Mouse (Mus musculus) testis, adult 2 months (tissue): ENCODE results near the gene Kalrn. TPM values are rescaled to one million over a fixed set of nuclear protein-coding genes. Genes with fewer than 3 reads are reported as not detected.

Experiments used
- H3K27ac ChIP-seq: fragments of 200-500 bp; 2 replicates; pipeline ENCODE4 v1.5.1; 2012; ENCODE audit warnings: low read depth, low read length; ENCODE audit not compliant: control insufficient read depth, insufficient read depth
- H3K27me3 ChIP-seq: fragments of 200-500 bp; 2 replicates; pipeline ENCODE4 v1.6.1; 2012; ENCODE audit warnings: mild to moderate bottlenecking, low read length, moderate library complexity; ENCODE audit not compliant: control insufficient read depth, insufficient read depth
- H3K36me3 ChIP-seq: fragments of 200-500 bp; 2 replicates; pipeline ENCODE4 v1.6.1; 2012; ENCODE audit warnings: mild to moderate bottlenecking, low read length; ENCODE audit not compliant: control insufficient read depth, insufficient read depth
- H3K4me1 ChIP-seq: fragments of 200-500 bp; 2 replicates; pipeline ENCODE4 v1.6.1; 2012; ENCODE audit warnings: low read length; ENCODE audit not compliant: control insufficient read depth, insufficient read depth
- H3K4me3 ChIP-seq: fragments of 200-500 bp; 2 replicates; pipeline ENCODE4 v1.5.1; 2012; ENCODE audit warnings: low read depth, mild to moderate bottlenecking, low read length, moderate library complexity, mixed read lengths; ENCODE audit not compliant: control insufficient read depth
- CTCF ChIP-seq: fragments of 200-500 bp; IDR thresholded peaks from 2 replicates; pipeline ENCODE4 v1.5.1; 2012; ENCODE audit warnings: low read depth, mild to moderate bottlenecking, inconsistent platforms, low read length, moderate library complexity; ENCODE audit not compliant: control insufficient read depth, insufficient read depth, insufficient replicate concordance
- POLR2A ChIP-seq: fragments of 200-500 bp; IDR thresholded peaks from 2 replicates; pipeline ENCODE4 v1.6.1; 2012; ENCODE audit warnings: low read depth, mild to moderate bottlenecking, inconsistent platforms, low read length, moderate library complexity; ENCODE audit not compliant: control insufficient read depth
- polyA plus RNA-seq: library from polyadenylated mRNA; depleted of rRNA; stranded (reverse); fragments of >200 nt; gene quantifications from 2 replicates; pipeline ENCODE4 v1.2.3, GENCODE M21; 2012

Gene Kalrn
- polyA plus RNA-seq, 1 experiment = 5.7 TPM

DNA sequence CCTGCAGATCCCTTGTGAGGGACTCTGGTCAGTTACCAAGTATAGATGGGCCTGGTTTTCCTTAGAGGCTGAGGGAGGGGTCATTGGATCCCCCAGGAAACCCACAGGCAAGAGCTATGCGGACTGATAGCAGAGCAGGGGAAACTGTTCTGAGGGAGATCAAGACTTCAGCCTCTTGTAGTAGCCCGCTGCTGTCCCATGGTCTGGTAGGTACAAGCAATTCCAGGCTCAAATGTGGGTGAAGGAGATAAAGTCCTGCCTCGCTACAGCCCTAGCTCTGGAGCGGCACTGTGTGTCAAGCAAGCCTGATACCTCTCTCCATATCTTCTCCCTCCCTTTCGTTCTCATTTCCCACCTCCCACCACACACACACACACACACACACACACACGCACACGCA is 523.2 kb downstream of the Kalrn start:
- Histone ChIP-seq H3K4me3 (no peak overlapping the region), H3K27ac (no peak overlapping the region), H3K4me1 (no peaks in the 10 kb centered on the region), H3K27me3 (no peaks in the 10 kb centered on the region), H3K36me3 (no peaks in the 10 kb centered on the region)
- TF ChIP-seq CTCF (no peak), POLR2A (no peak)

DNA sequence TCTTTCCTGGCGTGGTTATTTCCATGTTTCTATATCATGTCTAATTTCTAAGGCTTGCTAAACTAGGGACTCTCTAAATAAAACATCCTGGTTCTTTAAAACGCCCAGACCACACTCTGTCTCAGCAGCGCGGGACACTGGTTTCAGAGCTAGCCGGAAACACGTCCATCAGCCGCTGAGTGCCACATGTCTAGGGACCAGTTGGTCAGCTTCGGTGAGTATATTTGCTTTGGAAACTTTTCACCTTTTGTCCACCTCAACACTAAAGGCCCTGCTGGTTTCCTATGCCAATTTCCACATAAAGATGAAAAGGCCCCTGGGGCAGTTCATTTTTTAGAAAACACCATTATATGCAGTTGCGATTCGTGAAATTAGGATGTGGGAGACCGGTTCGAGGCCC is 524.0 kb downstream of the Kalrn start:
- TF ChIP-seq POLR2A = no peak
- TF ChIP-seq CTCF = no peak
- Histone ChIP-seq H3K27me3 (no peaks in the 10 kb centered on the region), H3K4me3 (no peak overlapping the region), H3K27ac (no peak overlapping the region), H3K4me1 (no peaks in the 10 kb centered on the region), H3K36me3 (no peaks in the 10 kb centered on the region)

DNA sequence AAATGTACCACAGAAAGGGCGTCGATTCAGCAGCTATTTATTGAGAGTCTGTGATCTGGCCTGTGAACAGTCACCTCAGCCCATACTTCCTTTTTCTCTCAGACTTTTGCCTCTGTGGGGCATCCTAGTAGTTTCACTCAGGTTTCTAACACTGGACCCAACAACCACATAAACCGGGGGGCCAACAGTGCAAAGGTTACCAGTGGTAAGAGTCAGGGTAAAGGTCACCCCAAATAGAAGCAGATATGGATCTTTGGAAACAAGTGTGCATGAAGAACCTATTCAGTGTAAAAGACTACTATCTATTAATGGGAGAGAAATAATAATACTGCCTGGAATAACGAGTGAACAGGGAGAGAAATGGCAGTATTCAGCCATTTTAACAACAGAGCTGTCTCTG is 525.1 kb downstream of the Kalrn start:
- H3K27ac ChIP-seq = no peak overlapping the region

DNA sequence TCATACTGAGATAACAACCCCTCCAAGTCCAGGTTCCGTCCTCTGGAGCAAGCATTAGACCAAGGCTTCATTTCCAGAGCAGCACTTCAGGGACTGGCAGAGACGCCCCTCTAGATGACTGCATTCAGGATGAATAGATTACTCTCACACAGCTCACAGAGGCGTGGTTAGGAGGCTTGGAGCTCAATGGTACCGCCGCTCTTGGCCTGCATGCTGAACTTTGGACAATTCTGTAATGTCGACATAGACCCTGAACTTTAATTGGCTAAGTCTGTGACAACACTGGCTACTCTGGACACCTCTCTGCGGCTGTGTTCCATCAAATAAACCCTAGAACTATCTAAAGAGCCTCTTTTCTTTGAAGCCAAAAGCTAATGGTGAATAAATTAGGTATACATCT is 525.8 kb downstream of the Kalrn start:
- H3K36me3 ChIP-seq = no peaks in the 10 kb centered on the region
- TF ChIP-seq POLR2A (no peak), CTCF (no peak)
- no peak overlapping the region for H3K4me3 ChIP-seq
- H3K27me3 ChIP-seq = no peaks in the 10 kb centered on the region
- H3K27ac ChIP-seq = no peak overlapping the region
- H3K4me1 ChIP-seq = no peaks in the 10 kb centered on the region

More for the DNA sequence above, 525.1 kb downstream of the Kalrn start:
- no peak for TF ChIP-seq CTCF
- TF ChIP-seq POLR2A = no peak
- no peak overlapping the region for H3K4me3 ChIP-seq
- no peaks in the 10 kb centered on the region for H3K36me3 ChIP-seq
- no peaks in the 10 kb centered on the region for H3K4me1 ChIP-seq
- no peaks in the 10 kb centered on the region for H3K27me3 ChIP-seq

DNA sequence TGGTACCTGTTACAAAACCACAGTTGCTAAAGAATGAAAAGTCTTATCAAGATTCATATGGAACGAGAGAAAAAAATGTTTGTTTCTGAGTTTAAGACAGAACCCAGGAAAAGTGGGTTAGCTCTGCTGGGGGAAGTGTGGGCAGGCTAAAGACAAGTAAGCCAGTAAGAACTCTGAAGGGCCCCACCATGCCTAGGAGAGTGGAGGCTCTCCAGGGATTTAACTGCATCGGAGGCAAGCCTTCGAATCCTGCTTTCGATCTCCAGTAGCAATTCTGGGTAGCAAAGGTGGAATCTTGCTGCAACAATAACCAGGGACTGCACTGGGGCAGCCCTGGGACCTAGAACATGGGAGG is 526.3 kb downstream of the Kalrn start:
- H3K27me3 ChIP-seq = no peaks in the 10 kb centered on the region
- H3K36me3 ChIP-seq = no peaks in the 10 kb centered on the region
- TF ChIP-seq POLR2A = no peak
- H3K27ac ChIP-seq = no peak overlapping the region
- no peaks in the 10 kb centered on the region for H3K4me1 ChIP-seq
- no peak overlapping the region for H3K4me3 ChIP-seq

DNA sequence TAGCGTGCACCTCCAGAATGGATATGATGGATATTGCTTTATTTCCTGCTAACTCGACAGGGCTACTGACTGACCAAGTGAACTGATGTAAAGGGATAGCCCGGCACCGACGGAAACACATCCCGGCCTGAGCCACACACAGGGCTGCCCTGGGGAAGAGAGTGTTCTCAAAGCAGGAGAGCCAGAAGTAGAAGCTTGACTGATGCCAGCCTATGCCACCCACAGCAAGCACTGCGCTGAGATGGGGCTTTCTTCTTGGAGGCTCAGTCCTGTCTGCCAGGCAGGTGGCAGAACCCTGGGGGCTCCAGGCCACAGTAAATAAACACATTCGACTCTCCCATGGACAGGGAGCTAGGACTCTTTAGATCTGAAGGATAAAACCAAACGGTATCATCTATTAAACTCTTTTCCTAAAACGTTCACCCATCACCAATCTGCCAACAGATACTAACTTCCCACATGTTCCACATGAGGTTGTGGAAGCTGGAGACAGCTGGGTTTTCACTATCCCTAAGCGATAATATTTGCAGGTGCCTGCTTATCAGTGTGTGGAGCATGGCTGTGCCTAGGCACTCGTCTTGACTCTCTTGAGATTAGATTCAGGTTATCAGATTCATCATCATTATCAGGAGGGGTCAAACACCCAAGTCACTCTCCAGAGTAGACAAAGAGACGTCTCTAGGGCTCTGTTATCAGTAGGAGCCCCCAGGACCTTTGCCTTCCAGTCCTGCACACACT is 526.9 kb downstream of the Kalrn start:
- no peaks in the 10 kb centered on the region for H3K36me3 ChIP-seq
- H3K4me1 ChIP-seq = no peaks in the 10 kb centered on the region
- no peaks in the 10 kb centered on the region for H3K27me3 ChIP-seq
- H3K4me3 ChIP-seq = no peak overlapping the region
- H3K27ac ChIP-seq = no peak overlapping the region
- TF ChIP-seq POLR2A = no peak
- no peak for TF ChIP-seq CTCF

DNA sequence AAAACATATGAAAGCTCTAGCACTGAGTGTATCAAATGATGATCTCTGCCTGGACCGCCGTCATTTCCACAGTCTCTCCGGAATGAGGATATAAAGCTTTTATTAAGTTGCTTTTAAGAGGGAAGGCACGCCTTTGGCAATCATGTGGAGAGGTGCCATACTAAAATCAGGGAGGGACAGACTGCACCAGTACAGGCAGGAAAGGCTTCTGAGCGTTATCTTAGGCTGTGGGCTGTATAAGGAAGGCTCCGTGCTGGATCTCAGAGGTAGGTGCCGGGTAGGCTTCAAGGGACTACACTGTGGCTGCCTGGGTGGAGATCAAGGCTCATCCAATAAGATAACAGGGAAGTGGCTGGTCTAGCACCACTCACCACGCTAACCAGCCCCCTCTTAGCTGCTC is 528.8 kb downstream of the Kalrn start:
- Histone ChIP-seq H3K27ac (no peak overlapping the region), H3K4me1 (no peaks in the 10 kb centered on the region), H3K36me3 (no peaks in the 10 kb centered on the region), H3K27me3 (no peaks in the 10 kb centered on the region), H3K4me3 (no peak overlapping the region)
- TF ChIP-seq CTCF (no peak), POLR2A (no peak)
